Mouse (Mus musculus) adrenal gland (tissue): ENCODE measurements at regions not wholly inside any gene's neighbourhood (a gene's known extent, or its start where the extent isn't known, plus 50 kb on each side); places are given as distances from the start of the nearest gene placed in this dataset.
"Not testable (repeated sequence)": the region's sequence is repeated elsewhere in the genome, so short reads cannot be mapped to it uniquely, and the experiment has no call there.

Source experiments
- intact Hi-C: fragments of 180-260 bp; cut with DNase I; formaldehyde crosslinking; loops from one replicate; pipeline ENCODE4 v1.15.1; 2025

DNA sequence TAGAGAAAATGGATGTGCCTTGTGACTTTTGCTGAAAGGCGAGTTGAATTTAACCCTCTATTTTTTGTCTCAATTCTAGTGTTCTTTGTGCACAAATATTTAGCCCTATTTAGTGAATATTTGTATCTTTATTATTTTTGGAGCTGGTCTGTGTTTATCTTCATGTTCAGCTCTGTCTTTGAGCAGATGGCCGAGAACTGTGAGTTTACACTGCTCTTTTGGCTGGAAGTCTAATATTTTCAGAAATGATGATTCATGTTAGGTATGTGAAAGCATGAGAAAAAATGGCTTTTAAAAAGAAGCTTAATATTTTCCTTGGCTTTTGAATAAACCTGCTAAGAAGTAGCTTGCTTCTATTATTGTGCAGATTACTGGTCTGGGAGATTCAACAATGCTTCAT lies 505.4 kb downstream of the Sema5a start:
- intact Hi-C loops, result no loop called here

- intact Hi-C loops, result no loop called here
These were observed 507.4 kb downstream of the Sema5a start for GRCm38 (mm10) chr15:32751991-32752390.

- intact Hi-C loops, result loop anchor here (10.0 kb wide), 1 partner anchor 1155 kb away; the partner anchor contains the start of genes Cct5 and Fam173b
These were observed 515.5 kb downstream of the Sema5a start for GRCm38 (mm10) chr15:32760141-32760540.

- intact Hi-C loops, result loop anchor here (10.0 kb wide), 1 partner anchor 1161 kb away; the partner anchor contains the start of genes Cct5 and Fam173b
These were observed 521.5 kb downstream of the Sema5a start for GRCm38 (mm10) chr15:32766011-32766701.

DNA sequence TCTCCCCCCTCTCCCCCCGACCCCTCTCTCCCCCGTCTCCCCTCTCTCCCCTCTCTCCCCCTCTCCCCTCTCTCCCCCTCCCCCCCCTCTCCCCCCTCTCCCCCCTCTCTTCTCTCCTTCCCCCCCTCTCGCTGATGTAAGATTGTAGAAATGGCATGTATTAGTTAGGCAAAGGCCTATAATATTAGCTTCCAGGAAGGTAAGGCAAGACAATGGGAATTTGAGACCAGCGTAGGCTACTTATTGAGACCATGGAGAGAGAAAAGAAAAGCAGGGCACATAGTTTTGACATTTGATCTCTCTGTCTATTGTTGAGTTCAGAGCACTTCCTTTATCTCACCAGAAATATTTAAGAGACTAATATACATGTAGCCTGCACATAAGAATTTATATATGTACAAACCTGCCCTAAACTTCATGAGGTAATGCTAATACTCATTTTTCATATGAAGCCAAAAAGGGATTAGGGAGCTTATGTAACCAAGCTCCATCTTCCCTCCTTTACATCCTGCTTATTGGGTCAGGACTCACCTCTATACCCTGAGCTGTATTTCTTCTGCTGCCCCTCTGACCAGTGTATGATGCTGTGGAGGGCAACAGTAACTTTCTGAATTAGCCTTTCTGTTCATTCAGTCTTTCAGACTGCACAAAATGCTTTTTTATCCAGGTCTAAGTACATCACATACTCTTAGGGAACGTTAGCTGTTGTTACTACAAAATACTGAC lies 522.3 kb downstream of the Sema5a start:
- intact Hi-C loops, result loop anchor here (10.0 kb wide), 1 partner anchor 1162 kb away; the partner anchor contains the start of genes Cct5 and Fam173b

DNA sequence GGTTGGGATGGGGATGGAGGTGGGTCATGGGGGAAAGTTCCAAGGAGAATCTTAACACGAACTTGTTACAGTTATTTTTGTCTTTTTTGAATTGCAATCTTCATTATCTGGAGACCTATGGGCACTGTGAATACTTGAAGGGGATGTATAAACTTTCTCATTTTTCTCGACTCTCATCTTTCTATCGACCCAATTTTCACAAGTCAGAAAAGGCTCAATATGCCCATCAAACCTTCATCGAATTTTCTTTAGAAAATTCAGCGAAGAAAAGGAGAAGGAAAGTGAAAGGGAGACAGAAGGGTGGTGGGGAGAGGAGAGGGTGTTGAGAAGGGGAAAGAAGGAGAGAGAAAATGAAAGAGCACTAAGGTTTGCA lies 533.6 kb downstream of the Sema5a start:
- intact Hi-C loops, result not testable (repeated sequence)

- intact Hi-C loops, result not testable (repeated sequence)
These were observed 534.1 kb downstream of the Sema5a start for GRCm38 (mm10) chr15:32778599-32779273.

DNA sequence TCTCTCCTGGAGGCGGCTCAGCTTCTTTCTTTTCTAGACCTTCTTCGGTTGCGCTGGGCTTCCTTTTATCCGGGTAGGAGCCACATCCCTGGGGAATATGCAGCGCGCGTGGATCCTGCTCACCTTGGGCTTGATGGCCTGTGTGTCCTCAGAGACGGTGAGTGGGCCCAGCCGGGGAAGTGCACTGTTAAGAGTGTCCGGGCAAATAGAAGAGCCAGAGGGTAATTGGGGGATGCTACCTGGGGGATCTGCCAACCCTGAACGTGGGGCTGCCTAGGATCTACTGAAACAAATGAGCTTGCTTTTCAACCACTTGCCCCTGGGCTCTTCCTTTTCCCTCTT lies 534.6 kb downstream of the Sema5a start:
- intact Hi-C loops, result not testable (repeated sequence)

DNA sequence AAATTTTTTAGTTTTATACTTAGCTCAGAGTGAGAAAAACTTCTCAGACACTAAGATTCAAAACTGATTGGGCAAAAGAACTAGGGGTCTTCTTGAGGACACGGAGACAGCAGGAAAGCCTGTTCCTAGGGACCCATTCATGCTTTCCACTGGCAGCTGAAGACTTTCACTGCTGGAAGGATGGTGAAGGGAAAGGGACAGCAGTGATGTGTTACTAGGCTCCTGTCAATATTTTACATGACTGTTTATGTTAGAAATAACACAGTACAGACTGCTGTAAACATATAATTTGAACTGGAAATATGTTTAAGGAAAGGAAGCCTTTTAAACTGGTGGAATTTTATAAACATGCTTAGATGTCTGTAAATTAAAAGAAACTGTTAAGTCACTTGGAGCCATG lies 537.0 kb downstream of the Sema5a start:
- intact Hi-C loops, result not testable (repeated sequence)

GRCm38 (mm10) chr15:32799222-32799621 lies 554.6 kb downstream of the Sema5a start:
- intact Hi-C loops, result no loop called here

DNA sequence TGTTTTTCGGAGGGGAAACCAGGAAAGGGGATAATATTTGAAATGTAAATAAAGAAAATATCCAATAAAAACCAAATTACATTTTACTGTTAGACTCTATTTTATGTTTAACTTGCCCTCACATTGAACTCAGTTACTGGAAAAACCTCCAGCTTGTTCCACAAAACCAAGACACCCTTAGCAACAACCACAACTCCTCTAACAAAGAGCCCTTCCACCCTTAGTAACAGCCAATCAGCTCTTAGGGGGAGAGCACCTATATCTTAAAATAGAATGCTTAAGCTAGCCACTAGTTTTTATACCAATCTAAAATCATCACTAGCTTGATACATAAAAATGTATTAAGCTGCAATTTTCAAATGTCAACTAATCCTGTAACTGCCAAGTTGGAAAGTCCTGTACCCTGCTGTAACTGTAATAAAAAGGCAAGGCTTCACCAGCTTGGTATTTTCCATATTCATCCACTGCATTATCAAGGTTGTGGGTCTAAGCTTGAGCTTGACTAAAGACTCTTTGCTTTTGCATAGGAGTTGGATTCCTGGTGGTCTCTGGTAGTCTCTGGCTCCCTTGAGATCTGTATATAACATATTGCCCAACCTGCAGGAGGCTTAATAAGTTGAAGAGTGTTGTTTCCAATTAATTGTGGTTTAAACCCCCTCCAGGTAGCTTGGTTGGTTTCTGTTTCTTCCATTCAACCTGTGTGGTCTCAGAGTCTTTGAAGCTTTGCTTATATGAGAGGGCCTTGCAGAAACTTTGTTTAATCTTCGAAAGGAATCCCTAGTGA lies 566.4 kb downstream of the Sema5a start:
- intact Hi-C loops, result no loop called here

DNA sequence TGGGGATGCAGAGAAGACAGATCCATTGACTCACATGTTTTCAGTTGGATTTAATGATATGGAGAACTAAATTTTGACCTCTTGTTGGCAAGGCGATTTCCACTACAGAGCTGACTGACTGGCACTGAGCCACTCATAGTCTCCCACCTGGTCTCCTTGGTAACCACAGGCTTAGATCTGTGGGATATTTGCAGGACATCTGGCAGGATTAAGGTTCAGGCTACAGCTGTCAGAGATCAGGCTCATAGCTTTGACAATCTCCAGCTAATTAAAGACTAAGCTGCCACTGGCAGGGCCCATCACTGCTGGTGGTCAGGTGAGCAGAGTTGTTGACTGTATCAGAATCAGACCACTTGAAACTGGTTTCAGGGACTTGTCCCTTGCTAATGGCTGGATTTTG lies 595.4 kb downstream of the Sema5a start:
- intact Hi-C loops, result no loop called here
